Mouse (Mus musculus) neural tube, embryonic 12.5 days (tissue): Measurements from ENCODE around the gene Fignl2. TPM values are rescaled to one million over a fixed set of nuclear protein-coding genes. Genes with fewer than 3 reads are reported as not detected.

ENCODE experiments used
- ATAC-seq: fragments of 200-750 bp; cut with Nextera tagmentation; 2 replicates; pipeline ENCODE4 v1.8.0; 2017; ENCODE audit warnings: low read depth, mild to moderate bottlenecking, moderate TSS enrichment, moderate library complexity; ENCODE audit not compliant: low FRiP score
- H3K27ac ChIP-seq: fragments of 300-500 bp; sonication (generic); 2 replicates; pipeline ENCODE4 v1.5.1; 2016
- H3K27me3 ChIP-seq: fragments of 300-500 bp; sonication (generic); replicated peaks from 2 replicates; pipeline ENCODE4 v1.6.1; 2016; ENCODE audit warnings: mild to moderate bottlenecking
- H3K36me3 ChIP-seq: fragments of 300-500 bp; sonication (generic); 2 replicates; pipeline ENCODE4 v1.6.1; 2016; ENCODE audit warnings: mild to moderate bottlenecking
- H3K4me1 ChIP-seq: fragments of 300-500 bp; sonication (generic); 2 replicates; pipeline ENCODE4 v1.6.1; 2016
- H3K4me2 ChIP-seq: fragments of 300-500 bp; sonication (generic); replicated peaks from 2 replicates; pipeline ENCODE4 v1.6.1; 2016; ENCODE audit warnings: mild to moderate bottlenecking
- H3K4me3 ChIP-seq: fragments of 300-500 bp; sonication (generic); 2 replicates; pipeline ENCODE4 v1.5.1; 2016
- H3K9ac ChIP-seq: fragments of 300-500 bp; sonication (generic); 2 replicates; pipeline ENCODE4 v1.6.1; 2016; ENCODE audit warnings: mild to moderate bottlenecking
- H3K9me3 ChIP-seq: fragments of 300-500 bp; sonication (generic); 2 replicates; pipeline ENCODE4 v1.6.1; 2016; ENCODE audit warnings: mild to moderate bottlenecking
- WGBS: fragments of 180-500 bp; shearing (Covaris S2); methylation state at CpG from one replicate; pipeline ENCODE4 v1.1.7; 2016; 5-methylcytosine and 5-hydroxymethylcytosine counted together
- polyA plus RNA-seq: library from polyadenylated mRNA; unstranded; fragments of >200 nt; fragmentation: Nextera tagmentation; extraction: Ambion mirVana; gene quantifications from 2 replicates; pipeline ENCODE4 v1.2.1, GENCODE M21; 2016

The Fignl2 gene
- polyA plus RNA-seq, 1 experiment from 2014 or later: 0.55 TPM

GRCm38 (mm10) chr15:101091551-101091950 is 13.2 kb upstream of the Fignl2 start:
- H3K4me3 ChIP-seq: no peak overlapping the region
- peaks cover 14% of the 10 kb centered on the region; the same call in 1 of the 2 replicates for H3K27me3 ChIP-seq
- no peak overlapping the region for H3K27ac ChIP-seq
- no peak for ATAC-seq
- H3K36me3 ChIP-seq: no peaks in the 10 kb centered on the region
- H3K4me2 ChIP-seq: no peak overlapping the region
- no peak overlapping the region for H3K9ac ChIP-seq
- WGBS: 94% methylated on average over 8 of the region's 8 CpGs
- no peaks in the 10 kb centered on the region for H3K9me3 ChIP-seq
- H3K4me1 ChIP-seq: peaks cover 43% of the 10 kb centered on the region

- peaks cover 10% of the 10 kb centered on the region; the same call in 1 of the 2 replicates for H3K27me3 ChIP-seq
- H3K27ac ChIP-seq: no peak overlapping the region
- no peak for ATAC-seq
- no peak overlapping the region for H3K9ac ChIP-seq
- H3K4me1 ChIP-seq: peaks cover 23% of the 10 kb centered on the region
- H3K4me2 ChIP-seq: no peak overlapping the region
- WGBS: 50% methylated on average over 4 of the region's 4 CpGs
- no peaks in the 10 kb centered on the region for H3K9me3 ChIP-seq
- no peak overlapping the region for H3K4me3 ChIP-seq
- no peaks in the 10 kb centered on the region for H3K36me3 ChIP-seq
Measured at GRCm38 (mm10) chr15:101088291-101088690, 9.9 kb upstream of the Fignl2 start.

GRCm38 (mm10) chr15:101086956-101087355 is 8.6 kb upstream of the Fignl2 start:
- ATAC-seq: no peak
- Histone ChIP-seq H3K36me3 (no peaks in the 10 kb centered on the region), H3K27ac (no peak overlapping the region), H3K9me3 (no peaks in the 10 kb centered on the region), H3K4me3 (no peak overlapping the region), H3K27me3 (peaks cover 7% of the 10 kb centered on the region; the same call in 1 of the 2 replicates), H3K9ac (no peak overlapping the region), H3K4me2 (no peak overlapping the region), H3K4me1 (peaks cover 14% of the 10 kb centered on the region)
- WGBS: 71% methylated on average over 3 of the region's 3 CpGs

GRCm38 (mm10) chr15:101086451-101086850 is 8.1 kb upstream of the Fignl2 start:
- H3K36me3 ChIP-seq: no peaks in the 10 kb centered on the region
- no peak overlapping the region for H3K4me2 ChIP-seq
- H3K27me3 ChIP-seq: peaks cover 4% of the 10 kb centered on the region; the same call in 1 of the 2 replicates
- H3K4me1 ChIP-seq: peaks cover 16% of the 10 kb centered on the region
- no peaks in the 10 kb centered on the region for H3K9me3 ChIP-seq
- 73% methylated on average over 9 of the region's 9 CpGs for WGBS
- no peak overlapping the region for H3K4me3 ChIP-seq
- no peak overlapping the region for H3K9ac ChIP-seq
- ATAC-seq: no peak
- H3K27ac ChIP-seq: no peak overlapping the region

- Histone ChIP-seq H3K9me3 (no peaks in the 10 kb centered on the region), H3K9ac (no peak overlapping the region), H3K36me3 (no peaks in the 10 kb centered on the region), H3K4me1 (peaks cover 25% of the 10 kb centered on the region), H3K4me2 (no peak overlapping the region), H3K4me3 (no peak overlapping the region), H3K27ac (no peak overlapping the region), H3K27me3 (no peaks in the 10 kb centered on the region)
- ATAC-seq: no peak
- whole genome bisulfite sequencing: 83% methylated on average over 10 of the region's 10 CpGs
Measured at GRCm38 (mm10) chr15:101084499-101084898, 6.1 kb upstream of the Fignl2 start.

- Histone ChIP-seq H3K4me3 (no peak overlapping the region), H3K27ac (no peak overlapping the region), H3K9me3 (no peaks in the 10 kb centered on the region), H3K27me3 (no peaks in the 10 kb centered on the region; the same call in 1 of the 2 replicates), H3K36me3 (no peaks in the 10 kb centered on the region), H3K4me1 (peaks cover 31% of the 10 kb centered on the region), H3K4me2 (no peak overlapping the region), H3K9ac (no peak overlapping the region)
- 48% methylated on average over 4 of the region's 4 CpGs for WGBS
- no peak for ATAC-seq
Measured at GRCm38 (mm10) chr15:101082236-101082635, 3.9 kb upstream of the Fignl2 start.

- H3K9ac ChIP-seq: 0 out of 2 replicates have a peak overlapping the region, but pooled peaks have one; percentile 9
- 56% methylated on average over 7 of the region's 7 CpGs for WGBS
- peaks cover 42% of the 10 kb centered on the region for H3K4me1 ChIP-seq
- H3K4me3 ChIP-seq: no peak overlapping the region
- H3K27me3 ChIP-seq: no peaks in the 10 kb centered on the region; the same call in 1 of the 2 replicates
- no peak overlapping the region for H3K27ac ChIP-seq
- H3K9me3 ChIP-seq: no peaks in the 10 kb centered on the region
- no peak for ATAC-seq
- H3K4me2 ChIP-seq: no peak overlapping the region
- no peaks in the 10 kb centered on the region for H3K36me3 ChIP-seq
Measured at GRCm38 (mm10) chr15:101081035-101081548, 2.7 kb upstream of the Fignl2 start.

GRCm38 (mm10) chr15:101080031-101080520 is 1.7 kb upstream of the Fignl2 start:
- no peak for ATAC-seq
- no peaks in the 10 kb centered on the region; the same call in 1 of the 2 replicates for H3K27me3 ChIP-seq
- 70% methylated on average over 9 of the region's 9 CpGs for WGBS
- H3K9ac ChIP-seq: no peak overlapping the region
- H3K4me1 ChIP-seq: peaks cover 52% of the 10 kb centered on the region
- no peak overlapping the region for H3K4me3 ChIP-seq
- H3K9me3 ChIP-seq: no peaks in the 10 kb centered on the region
- no peak overlapping the region for H3K4me2 ChIP-seq
- no peak overlapping the region for H3K27ac ChIP-seq
- no peaks in the 10 kb centered on the region for H3K36me3 ChIP-seq

- Histone ChIP-seq H3K9me3 (no peaks in the 10 kb centered on the region), H3K9ac (peak overlapping the region; percentile 98), H3K4me2 (peak overlapping the region; percentile 82), H3K4me1 (peaks cover 64% of the 10 kb centered on the region), H3K27me3 (no peaks in the 10 kb centered on the region; the same call in 1 of the 2 replicates), H3K27ac (peak overlapping the region; percentile 65), H3K36me3 (no peaks in the 10 kb centered on the region), H3K4me3 (peak overlapping the region; percentile 88)
- 1% methylated on average over 30 of the region's 30 CpGs for WGBS
- ATAC-seq: no peak
Measured at GRCm38 (mm10) chr15:101078731-101079156, 377 bp upstream of the Fignl2 start.

GRCm38 (mm10) chr15:101077001-101077812 is 1.2 kb downstream of the Fignl2 start:
- peak overlapping the region; percentile 98 for H3K9ac ChIP-seq
- peak; percentile 71 for ATAC-seq
- peaks cover 67% of the 10 kb centered on the region for H3K4me1 ChIP-seq
- peak overlapping the region; percentile 82 for H3K4me2 ChIP-seq
- H3K36me3 ChIP-seq: no peaks in the 10 kb centered on the region
- no peaks in the 10 kb centered on the region for H3K9me3 ChIP-seq
- H3K27me3 ChIP-seq: no peaks in the 10 kb centered on the region; the same call in 1 of the 2 replicates
- under 1% methylated on average over 34 of the region's 34 CpGs for WGBS
- peak overlapping the region; percentile 94 for H3K27ac ChIP-seq
- H3K4me3 ChIP-seq: peak overlapping the region; percentile 88

GRCm38 (mm10) chr15:101076071-101077000 is 2.0 kb downstream of the Fignl2 start:
- Histone ChIP-seq H3K36me3 (no peaks in the 10 kb centered on the region), H3K4me2 (peak overlapping the region; percentile 82), H3K9me3 (no peaks in the 10 kb centered on the region), H3K27ac (peak overlapping the region; percentile 94), H3K4me3 (peak overlapping the region; percentile 88), H3K4me1 (peaks cover 68% of the 10 kb centered on the region), H3K9ac (peak overlapping the region; percentile 98), H3K27me3 (no peaks in the 10 kb centered on the region; the same call in 1 of the 2 replicates)
- WGBS: under 1% methylated on average over 26 of the region's 26 CpGs
- ATAC-seq: peak; percentile 76
